Mouse (Mus musculus) embryo, embryonic 11 days (tissue): Measurements from ENCODE around the gene Ubash3b.

ENCODE experiments used
- DNase-seq: peaks from one replicate; pipeline ENCODE4 v3.0.0-alpha.2; 2015

The Ubash3b gene

GRCm38 (mm10) chr9:41166886-41167285 is 5.4 kb upstream of the Ubash3b start:
- DNase-seq, result no peak

GRCm38 (mm10) chr9:41162363-41162762 is 866 bp upstream of the Ubash3b start:
- no peak for DNase-seq

GRCm38 (mm10) chr9:41160536-41161176 is 841 bp downstream of the Ubash3b start:
- no peak for DNase-seq

- no peak for DNase-seq
These were observed 2.3 kb downstream of the Ubash3b start for GRCm38 (mm10) chr9:41159223-41159622.

DNA sequence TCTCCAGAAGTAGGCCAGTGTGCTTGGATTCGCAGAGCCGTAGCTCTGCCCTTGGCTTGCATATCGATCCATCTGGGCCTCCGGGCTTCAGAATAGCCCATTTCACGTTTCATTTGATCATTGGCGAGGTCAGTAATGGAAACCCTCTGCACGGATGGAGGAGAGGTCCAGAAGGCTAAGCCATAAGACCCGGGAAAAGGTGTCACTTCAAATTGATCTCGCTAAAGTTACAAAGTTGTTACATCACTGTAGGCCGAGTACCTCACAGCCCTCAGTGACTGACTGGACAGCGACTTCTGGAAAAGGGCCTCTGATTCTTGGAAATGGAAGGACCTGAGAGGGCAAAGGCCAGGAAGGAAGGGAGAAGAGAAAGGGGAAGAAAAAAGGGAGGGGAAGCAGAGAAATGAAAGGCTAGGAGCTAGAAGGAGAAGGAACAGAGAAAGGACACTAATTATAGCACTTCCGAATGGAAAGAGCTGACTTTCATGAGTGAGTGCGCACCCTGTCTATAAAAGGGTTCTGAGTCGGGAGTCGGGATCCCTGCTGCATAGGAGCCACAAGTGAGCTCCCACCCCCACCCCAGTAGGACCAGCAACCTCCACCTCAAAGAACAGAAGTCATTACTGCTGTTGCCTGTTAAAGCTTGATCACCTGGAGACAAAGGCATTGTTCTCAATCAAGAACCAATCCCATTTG is 3.5 kb downstream of the Ubash3b start:
- no peak for DNase-seq

GRCm38 (mm10) chr9:41157020-41157871 is 4.3 kb downstream of the Ubash3b start:
- DNase-seq, result peak; percentile 91

GRCm38 (mm10) chr9:41156720-41157019 is 4.8 kb downstream of the Ubash3b start:
- no peak for DNase-seq

- DNase-seq, result peak; percentile 9
These were observed 5.3 kb downstream of the Ubash3b start for GRCm38 (mm10) chr9:41156006-41156719.

- DNase-seq, result no peak
These were observed 7.5 kb downstream of the Ubash3b start for GRCm38 (mm10) chr9:41153979-41154378.

DNA sequence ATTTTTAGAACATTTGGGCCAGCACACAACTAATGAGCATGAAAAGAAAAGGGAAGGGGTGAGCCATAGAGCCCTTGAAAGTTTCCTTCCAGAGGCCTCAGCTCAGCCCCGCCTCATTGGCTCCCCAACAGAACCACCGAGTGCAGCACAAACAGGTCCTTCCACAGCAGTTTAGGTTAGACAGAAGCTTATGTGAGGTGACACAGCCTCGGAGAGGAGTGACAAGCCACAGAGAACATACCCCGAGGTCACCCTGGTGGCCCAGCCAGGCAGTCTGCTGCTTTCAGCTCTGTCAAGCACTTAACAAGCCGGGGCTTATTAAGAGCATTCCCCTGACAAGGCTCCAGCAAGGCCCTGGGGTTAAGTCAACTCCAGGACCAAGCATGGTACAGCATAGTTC is 8.4 kb downstream of the Ubash3b start:
- peak; percentile 13 for DNase-seq

- DNase-seq, result no peak
These were observed 10.0 kb downstream of the Ubash3b start for GRCm38 (mm10) chr9:41151491-41151890.

DNA sequence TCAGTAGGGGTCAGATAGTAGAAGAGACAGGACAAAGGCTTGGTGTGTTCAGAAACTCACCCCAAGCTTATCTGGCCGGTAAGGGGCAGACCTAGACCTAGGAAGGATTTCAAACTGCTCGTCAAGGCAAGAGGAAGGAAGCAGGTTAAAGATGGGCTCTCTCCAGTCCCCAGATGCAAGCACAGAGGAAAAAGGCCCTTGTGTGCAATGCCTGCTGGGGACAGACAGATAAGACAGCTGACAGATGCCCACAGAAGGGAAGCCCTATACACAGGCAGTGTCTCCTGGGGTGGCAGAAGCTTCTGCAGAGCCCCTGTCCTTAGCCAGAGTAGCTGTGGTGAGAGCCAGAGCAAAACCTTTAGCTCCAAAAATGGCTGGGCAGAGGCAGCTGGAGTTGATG is 11.6 kb downstream of the Ubash3b start:
- DNase-seq, result no peak

DNA sequence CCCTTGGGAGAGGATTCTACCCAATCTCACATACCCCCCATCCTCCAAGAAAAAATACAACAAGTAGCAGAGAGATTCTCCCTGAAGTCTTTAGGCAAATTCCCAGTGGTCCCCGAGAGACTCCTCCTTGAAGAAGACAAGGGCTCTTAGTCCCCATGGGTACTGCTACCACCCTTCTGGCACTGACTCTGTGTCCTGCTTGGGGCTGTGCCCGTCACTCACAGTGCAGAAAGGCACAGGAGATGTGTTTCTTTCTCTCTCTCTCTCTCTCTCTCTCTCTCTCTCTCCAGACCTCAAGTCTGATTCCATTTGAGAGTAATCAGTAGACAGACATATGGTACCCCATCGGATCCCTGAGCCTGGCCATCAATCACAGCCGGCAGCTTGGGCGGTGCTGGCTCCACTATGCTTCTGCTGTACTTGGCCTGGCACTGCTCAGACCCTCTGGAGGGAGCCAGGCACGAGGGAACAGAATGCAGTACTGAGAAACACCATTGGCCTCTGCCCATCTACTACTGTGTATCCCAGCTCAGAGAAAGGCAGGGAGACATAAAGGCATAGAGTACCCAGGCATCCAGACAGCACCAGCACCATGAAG is 12.3 kb downstream of the Ubash3b start:
- no peak for DNase-seq

GRCm38 (mm10) chr9:41148600-41148999 is 12.9 kb downstream of the Ubash3b start:
- no peak for DNase-seq

DNA sequence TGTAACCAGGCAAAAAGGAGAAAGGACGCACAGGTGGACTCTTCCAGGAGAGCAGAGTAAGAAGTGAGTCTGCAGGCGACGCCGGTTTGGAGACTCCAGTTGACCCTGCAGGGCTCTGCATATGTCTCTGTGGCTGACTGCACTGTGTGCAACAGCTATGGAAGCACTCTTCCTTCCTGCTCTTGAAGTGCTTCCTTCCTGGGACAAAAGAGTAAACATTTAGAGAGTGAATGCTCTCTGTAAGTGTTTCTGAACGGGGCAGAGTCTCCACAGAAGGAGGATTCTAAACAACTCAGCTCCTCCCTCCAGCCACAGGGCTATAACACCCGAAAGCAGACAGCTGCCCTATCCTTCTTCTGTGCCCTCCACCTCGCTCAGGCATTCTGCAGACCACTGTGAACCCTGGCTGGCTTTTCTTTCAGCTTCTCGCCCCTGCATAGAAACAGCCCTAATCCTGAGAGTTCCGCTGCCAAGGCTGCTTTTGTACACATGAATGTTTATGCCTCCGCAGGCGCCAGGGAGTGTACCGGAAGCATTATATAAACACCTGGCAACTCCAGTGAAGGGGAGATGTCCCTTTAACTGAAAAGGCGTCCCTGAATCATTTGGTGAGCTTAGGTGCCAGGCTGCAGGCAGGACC is 14.2 kb downstream of the Ubash3b start:
- no peak for DNase-seq

GRCm38 (mm10) chr9:41143825-41144224 is 17.7 kb downstream of the Ubash3b start:
- no peak for DNase-seq

- DNase-seq, result no peak
These were observed 18.4 kb downstream of the Ubash3b start for GRCm38 (mm10) chr9:41143115-41143514.

DNA sequence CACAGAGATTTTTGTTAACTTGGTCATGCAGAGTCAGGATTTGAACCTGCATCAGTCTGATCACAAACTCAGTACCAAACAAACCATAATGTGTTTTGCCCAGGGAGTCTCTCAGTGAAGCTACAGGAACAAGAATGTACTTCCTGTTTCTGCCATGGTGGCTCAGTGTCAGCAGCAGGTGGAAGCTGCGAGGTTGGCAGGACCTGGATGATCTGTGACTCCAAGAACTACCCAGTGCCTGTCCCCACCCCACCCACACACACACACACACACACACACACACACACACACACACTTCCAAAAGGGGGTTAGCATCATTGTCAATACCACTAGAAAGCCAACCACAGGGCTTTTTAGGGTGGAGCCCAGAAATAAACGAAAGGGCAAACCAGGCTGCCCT is 20.5 kb downstream of the Ubash3b start:
- DNase-seq, result no peak

DNA sequence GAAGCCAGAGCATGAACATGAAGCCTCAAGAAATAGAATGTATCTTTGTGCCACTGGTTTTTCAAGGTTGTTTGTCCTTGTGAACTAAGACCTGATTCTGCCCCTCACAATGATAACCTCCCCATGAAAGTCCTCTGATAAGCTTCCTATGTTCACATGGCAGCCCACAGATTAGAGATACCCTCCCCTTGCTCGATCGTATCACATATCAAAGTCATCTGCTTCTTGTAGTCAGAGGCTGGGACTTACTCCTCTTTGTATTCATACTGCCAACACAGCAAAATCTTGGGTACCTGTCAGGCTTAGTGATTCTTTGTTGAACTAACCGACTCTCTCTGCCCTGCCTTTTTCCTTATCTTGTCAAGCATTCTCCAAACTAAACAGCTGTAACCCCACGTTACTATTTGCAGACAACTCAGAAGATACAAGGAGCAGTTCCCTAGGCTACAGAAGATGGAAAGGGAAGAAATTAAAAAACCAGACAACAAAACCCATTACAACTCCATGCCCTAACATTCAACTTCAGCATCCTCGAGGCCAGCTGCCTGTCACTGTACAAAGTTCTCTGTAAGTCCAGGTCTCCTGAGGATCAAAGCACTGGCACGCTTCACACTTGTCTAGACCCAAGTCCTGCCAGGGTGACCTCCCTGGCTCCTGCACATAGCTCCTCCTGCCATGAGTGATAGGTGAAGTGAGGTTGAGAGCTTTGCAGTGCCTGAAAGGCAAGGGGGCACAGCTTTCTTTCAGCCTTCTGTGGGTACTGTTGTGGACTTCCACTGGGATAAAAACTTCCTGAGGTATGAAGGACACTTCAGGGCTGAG is 22.3 kb downstream of the Ubash3b start:
- DNase-seq, result no peak

DNA sequence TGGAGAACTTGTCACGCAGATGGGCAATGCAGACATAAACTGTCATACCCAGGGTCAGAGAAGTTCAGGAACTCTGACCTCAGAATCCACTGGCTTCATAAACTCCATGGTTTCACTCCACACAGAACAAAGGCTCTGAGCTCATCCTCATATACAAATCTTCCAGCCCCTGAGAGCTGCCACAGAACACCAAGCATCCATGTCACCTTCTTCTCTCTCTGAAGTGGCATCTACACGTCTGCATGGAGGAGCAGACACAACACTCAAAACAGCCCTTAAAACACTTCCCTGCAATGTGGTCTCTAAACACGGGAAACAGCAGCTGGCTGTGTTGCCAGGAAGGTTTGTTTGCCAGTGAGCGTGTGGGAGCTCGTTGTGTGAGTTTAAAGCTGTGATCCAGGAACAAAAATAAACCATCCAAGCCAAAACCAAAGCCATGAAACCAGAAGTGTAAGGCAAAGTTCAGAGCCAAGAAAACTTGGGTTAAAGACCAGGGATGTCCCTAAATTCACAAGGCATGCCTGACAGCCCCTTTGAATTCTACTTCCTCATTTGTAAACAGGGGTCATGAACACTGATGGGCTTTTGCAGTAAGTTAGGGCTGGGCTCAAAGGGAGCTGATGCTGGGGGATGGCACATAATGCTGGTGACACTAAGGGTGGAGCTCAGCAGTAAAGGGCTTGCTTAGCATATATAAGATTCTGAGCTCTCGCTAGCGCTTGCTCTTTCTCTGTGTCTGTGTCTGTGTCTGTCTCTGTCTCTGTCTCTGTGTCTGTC is 24.6 kb downstream of the Ubash3b start:
- no peak for DNase-seq

DNA sequence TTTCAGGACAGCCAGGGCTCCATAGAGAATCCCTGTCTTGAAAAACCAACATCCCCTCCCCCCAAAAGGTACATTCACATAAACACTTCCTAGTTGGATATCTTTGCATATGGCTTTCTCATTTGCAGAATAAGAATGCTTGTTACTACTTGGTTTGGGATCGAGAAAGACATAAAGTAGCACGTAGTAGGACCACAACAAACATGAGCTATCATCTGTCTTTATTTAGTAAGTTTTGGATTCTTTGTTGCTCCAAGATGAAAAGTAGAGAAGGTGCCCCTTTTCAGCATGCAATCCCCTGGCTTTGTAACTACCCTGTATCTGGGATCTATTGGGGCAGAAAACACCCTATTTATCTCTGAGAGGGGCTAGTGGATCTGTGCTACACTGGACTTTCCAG is 25.2 kb downstream of the Ubash3b start:
- no peak for DNase-seq
